Mouse (Mus musculus): ENCODE measurements at regions not wholly inside any gene's neighbourhood (a gene's known extent, or its start where the extent isn't known, plus 50 kb on each side); places are given as distances from the start of the nearest gene placed in this dataset.

DNA sequence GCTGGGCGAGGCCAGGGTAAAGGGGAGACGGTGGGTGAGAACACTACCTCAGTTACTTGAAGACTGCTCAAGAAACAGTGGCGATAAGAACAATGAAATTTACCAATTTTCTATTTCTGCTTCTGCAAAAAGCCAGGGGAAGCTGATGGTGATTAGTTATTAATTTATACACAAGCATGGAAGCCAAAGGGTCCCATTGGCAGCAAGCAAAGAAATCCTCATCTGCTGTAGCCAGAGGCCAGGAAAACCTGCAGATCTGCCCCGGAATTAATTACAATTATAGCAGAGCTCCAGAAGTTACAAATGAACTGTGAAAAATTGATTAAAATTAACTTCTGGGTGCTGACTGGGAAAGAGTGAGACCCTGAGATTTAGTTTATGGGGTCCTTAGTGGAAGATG is 506.2 kb upstream of the Rgma start:
- Histone ChIP-seq H3K79me2 (ENCODE audit: control insufficient read depth, insufficient read depth, low read length, poor library complexity) (no peaks in the 10 kb centered on the region), H3K36me3 (ENCODE audit: control insufficient read depth in 1 of 2, insufficient read depth in 2 of 2, low read length in 2 of 2) (no peaks in the 10 kb centered on the region), H3K9ac (ENCODE audit: control insufficient read depth, low read depth, low read length, poor library complexity, severe bottlenecking) (no peak overlapping the region), H3K4me1 (ENCODE audit: control insufficient read depth in 1 of 2, insufficient read depth in 2 of 2, low read length in 2 of 2) (no peaks in the 10 kb centered on the region), H3K27me3 (ENCODE audit: control insufficient read depth in 1 of 2, insufficient read depth in 2 of 2, low read length in 2 of 2) (no peaks in the 10 kb centered on the region), H3K9me3 (replicated peaks; ENCODE audit: insufficient read depth, low read length) (no peaks in the 10 kb centered on the region), H3K4me3 (ENCODE audit: control insufficient read depth in 1 of 2, insufficient read depth in 1 of 2, low read depth in 2 of 2, low read length in 2 of 2) (no peak overlapping the region), H3K27ac (ENCODE audit: control insufficient read depth, low read depth, low read length) (no peak overlapping the region)
- no peak for DNase-seq (ENCODE audit: low read depth, low spot score)
- TF ChIP-seq POLR2AphosphoS2 (IDR thresholded peaks at IDR 0.05; ENCODE audit: low read length): no peak
- TF ChIP-seq MAZ (IDR thresholded peaks at IDR 0.05; ENCODE audit: low read depth, low read length): no peak
- TF ChIP-seq CTCF (IDR thresholded peaks at IDR 0.05 in 2 of 3, conservative IDR thresholded peaks at IDR 0.05 in 1 of 3; ENCODE audit: control insufficient read depth in 1 of 3, insufficient read depth in 1 of 3, low read depth in 2 of 3, low read length in 3 of 3, poor library complexity in 1 of 3, severe bottlenecking in 1 of 3): no peak
- TF ChIP-seq GABPA (IDR thresholded peaks at IDR 0.05; ENCODE audit: low read depth, low read length): no peak
- no peak for TF ChIP-seq USF1 (IDR thresholded peaks at IDR 0.05; ENCODE audit: low read depth, low read length)
- no peak for TF ChIP-seq UBTF (IDR thresholded peaks at IDR 0.05; ENCODE audit: borderline replicate concordance, insufficient read depth, low read depth, low read length)
- no peak for TF ChIP-seq POLR2A (IDR thresholded peaks at IDR 0.05; ENCODE audit: control insufficient read depth in 1 of 2, insufficient read depth in 1 of 2, low read depth in 1 of 2, low read length in 2 of 2, poor library complexity in 1 of 2)
- TF ChIP-seq TAL1 (IDR thresholded peaks at IDR 0.05; ENCODE audit: low read length): no peak
- no peak for TF ChIP-seq JUND (IDR thresholded peaks at IDR 0.05; ENCODE audit: low read depth, low read length)
- TF ChIP-seq CHD2 (IDR thresholded peaks at IDR 0.05; ENCODE audit: low read length): no peak
- no peak for TF ChIP-seq KAT2A (conservative IDR thresholded peaks at IDR 0.05; ENCODE audit: low read depth, low read length)
- TF ChIP-seq ZC3H11A (IDR thresholded peaks at IDR 0.05; ENCODE audit: low read depth, low read length): no peak
- TF ChIP-seq CHD1 (IDR thresholded peaks at IDR 0.05; ENCODE audit: low read depth, low read length): no peak
- TF ChIP-seq ETS1 (IDR thresholded peaks at IDR 0.05; ENCODE audit: low read depth, low read length): no peak
- no peak for TF ChIP-seq USF2 (IDR thresholded peaks at IDR 0.05; ENCODE audit: borderline replicate concordance in 1 of 2, insufficient read depth in 1 of 2, low read depth in 1 of 2, low read length in 2 of 2)
- no peak for TF ChIP-seq SIN3A (IDR thresholded peaks at IDR 0.05; ENCODE audit: low read length)
- TF ChIP-seq POLR2AphosphoS5 (IDR thresholded peaks at IDR 0.05; ENCODE audit: borderline replicate concordance, low read depth, low read length): no peak

DNA sequence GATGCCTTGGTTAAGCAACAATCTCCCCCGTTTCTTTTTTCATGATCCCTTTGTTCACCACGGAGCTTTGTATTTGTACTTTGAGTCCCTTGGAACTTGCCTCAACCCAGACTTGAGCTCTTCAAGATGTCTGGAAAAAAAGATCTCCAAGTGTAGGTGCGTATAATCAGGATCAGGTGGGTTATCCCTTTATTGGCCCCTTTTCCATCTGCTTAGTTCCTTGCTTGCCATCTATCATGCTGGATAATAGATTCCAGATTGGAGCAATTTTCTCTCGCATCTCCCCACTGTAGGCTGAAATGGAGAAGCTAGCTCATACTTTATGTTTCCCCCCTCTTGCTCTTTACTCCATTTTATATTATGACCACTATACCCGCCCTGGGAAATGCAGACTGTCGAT is 474.5 kb upstream of the Rgma start:
- Histone ChIP-seq H3K4me3 (ENCODE audit: control insufficient read depth in 1 of 2, insufficient read depth in 1 of 2, low read depth in 2 of 2, low read length in 2 of 2) (no peak overlapping the region), H3K9me3 (replicated peaks; ENCODE audit: insufficient read depth, low read length) (no peaks in the 10 kb centered on the region), H3K27me3 (ENCODE audit: control insufficient read depth in 1 of 2, insufficient read depth in 2 of 2, low read length in 2 of 2) (no peaks in the 10 kb centered on the region), H3K9ac (ENCODE audit: control insufficient read depth, low read depth, low read length, poor library complexity, severe bottlenecking) (no peak overlapping the region), H3K4me1 (ENCODE audit: control insufficient read depth in 1 of 2, insufficient read depth in 2 of 2, low read length in 2 of 2) (no peaks in the 10 kb centered on the region), H3K79me2 (ENCODE audit: control insufficient read depth, insufficient read depth, low read length, poor library complexity) (no peaks in the 10 kb centered on the region), H3K27ac (ENCODE audit: control insufficient read depth, low read depth, low read length) (no peak overlapping the region), H3K36me3 (ENCODE audit: control insufficient read depth in 1 of 2, insufficient read depth in 2 of 2, low read length in 2 of 2) (no peaks in the 10 kb centered on the region)
- no peak for TF ChIP-seq MXI1 (IDR thresholded peaks at IDR 0.05; ENCODE audit: low read depth, low read length)
- no peak for TF ChIP-seq POLR2A (IDR thresholded peaks at IDR 0.05; ENCODE audit: control insufficient read depth in 1 of 2, insufficient read depth in 1 of 2, low read depth in 1 of 2, low read length in 2 of 2, poor library complexity in 1 of 2)
- TF ChIP-seq GABPA (IDR thresholded peaks at IDR 0.05; ENCODE audit: low read depth, low read length): no peak
- no peak for TF ChIP-seq ZNF384 (IDR thresholded peaks at IDR 0.05; ENCODE audit: low read depth, low read length)
- TF ChIP-seq GATA1 (IDR thresholded peaks at IDR 0.05; ENCODE audit: low read depth, low read length): no peak
- TF ChIP-seq USF1 (IDR thresholded peaks at IDR 0.05; ENCODE audit: low read depth, low read length): no peak
- no peak for TF ChIP-seq POLR2AphosphoS5 (IDR thresholded peaks at IDR 0.05; ENCODE audit: borderline replicate concordance, low read depth, low read length)
- no peak for TF ChIP-seq MAX (IDR thresholded peaks at IDR 0.05; ENCODE audit: low read length)
- TF ChIP-seq SIN3A (IDR thresholded peaks at IDR 0.05; ENCODE audit: low read length): no peak
- TF ChIP-seq KAT2A (conservative IDR thresholded peaks at IDR 0.05; ENCODE audit: low read depth, low read length): no peak
- TF ChIP-seq CHD1 (IDR thresholded peaks at IDR 0.05; ENCODE audit: low read depth, low read length): no peak
- no peak for TF ChIP-seq UBTF (IDR thresholded peaks at IDR 0.05; ENCODE audit: borderline replicate concordance, insufficient read depth, low read depth, low read length)
- TF ChIP-seq E2F4 (IDR thresholded peaks at IDR 0.05; ENCODE audit: borderline replicate concordance, low read depth, low read length): no peak
- TF ChIP-seq MEF2A (IDR thresholded peaks at IDR 0.05; ENCODE audit: extremely low read depth, insufficient replicate concordance, low read depth, low read length, poor library complexity, severe bottlenecking): no peak
- no peak for TF ChIP-seq NELFE (IDR thresholded peaks at IDR 0.05; ENCODE audit: low read depth, low read length)
- no peak for TF ChIP-seq MAFK (IDR thresholded peaks at IDR 0.05; ENCODE audit: borderline replicate concordance, low read depth, low read length)
- TF ChIP-seq TCF12 (IDR thresholded peaks at IDR 0.05; ENCODE audit: low read depth, low read length): no peak
- TF ChIP-seq BHLHE40 (IDR thresholded peaks at IDR 0.05; ENCODE audit: borderline replicate concordance, low read depth, low read length): no peak
- TF ChIP-seq ELF1 (IDR thresholded peaks at IDR 0.05; ENCODE audit: low read depth, low read length): no peak
- DNase-seq (ENCODE audit: low read depth, low spot score): no peak

All from MEL (cell line).